Mouse (Mus musculus) bone marrow, adult 2 months (tissue): ENCODE results near the gene Slc7a10.
A peak's percentile ranks its signal among the peaks of the same experiment; 100 is the strongest.

Experiments used
- CTCF ChIP-seq: fragments of 200-500 bp; IDR thresholded peaks from 2 replicates; pipeline ENCODE4 v1.5.1; 2011; ENCODE audit warnings: low read length, control low read depth; ENCODE audit not compliant: control insufficient read depth, insufficient read depth
- POLR2A ChIP-seq: fragments of 200-500 bp; IDR thresholded peaks from 2 replicates; pipeline ENCODE4 v1.6.1; 2011; ENCODE audit warnings: low read depth, mild to moderate bottlenecking, control low read depth, low read length, borderline replicate concordance; ENCODE audit not compliant: control insufficient read depth

DNA sequence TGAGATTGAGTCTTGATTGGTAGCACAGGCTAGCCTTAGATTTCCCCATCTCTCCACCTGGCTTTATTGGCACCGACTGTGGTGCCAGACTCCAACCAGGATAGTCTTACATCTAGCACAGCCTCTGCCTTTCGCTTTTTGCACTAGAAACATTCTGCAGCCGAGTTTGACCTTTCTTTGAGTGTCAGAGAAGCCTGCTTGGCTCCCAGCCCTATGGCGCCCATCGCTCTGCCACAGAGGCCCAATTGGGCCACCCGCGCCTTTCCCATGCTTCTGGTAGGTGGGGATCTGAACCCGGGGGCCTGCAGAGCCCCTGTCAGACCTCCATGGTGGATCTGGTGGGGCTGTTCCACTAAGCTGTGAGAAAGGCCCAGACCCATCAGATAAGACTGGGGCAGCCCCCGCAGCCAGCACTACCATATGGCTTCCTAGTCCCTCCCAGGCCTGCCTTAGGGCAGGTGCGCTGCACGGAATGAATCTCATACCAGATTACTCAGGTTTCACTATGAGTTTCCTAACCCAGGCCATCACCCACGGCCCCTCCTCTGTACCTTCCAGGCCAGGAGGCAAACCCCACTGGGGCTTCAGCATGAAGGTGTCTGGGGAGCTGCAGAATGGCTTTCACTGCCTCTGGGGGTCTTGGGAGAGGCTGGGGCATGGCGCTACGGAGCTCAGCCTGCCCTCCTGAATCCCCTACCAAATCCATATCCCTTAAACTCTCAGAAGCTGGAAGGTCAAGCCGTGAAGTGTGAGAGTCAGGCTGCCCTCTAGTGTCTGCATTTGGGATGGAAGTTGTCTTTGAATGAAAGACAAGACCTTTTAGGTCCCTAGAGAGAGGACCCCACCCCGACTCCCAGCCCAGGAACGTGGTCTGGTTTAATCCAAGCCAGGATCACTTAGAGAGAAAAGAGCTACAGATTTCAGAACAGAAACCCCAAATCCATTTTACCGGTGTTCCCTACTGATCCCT lies 9.5 kb upstream of the Slc7a10 start:
- TF ChIP-seq CTCF: 0 out of 2 replicates have a peak, but pooled peaks have one; percentile 23
- TF ChIP-seq POLR2A: no peak
